Mouse (Mus musculus): ENCODE data around the gene Ndufb5. TPM values are rescaled to one million over a fixed set of nuclear protein-coding genes. Genes with fewer than 3 reads are reported as not detected.
"Not testable (repeated sequence)": the region's sequence is repeated elsewhere in the genome, so short reads cannot be mapped to it uniquely, and the experiment has no call there.

The Ndufb5 gene
- polyA plus RNA-seq, 1 experiment = 333 TPM

DNA sequence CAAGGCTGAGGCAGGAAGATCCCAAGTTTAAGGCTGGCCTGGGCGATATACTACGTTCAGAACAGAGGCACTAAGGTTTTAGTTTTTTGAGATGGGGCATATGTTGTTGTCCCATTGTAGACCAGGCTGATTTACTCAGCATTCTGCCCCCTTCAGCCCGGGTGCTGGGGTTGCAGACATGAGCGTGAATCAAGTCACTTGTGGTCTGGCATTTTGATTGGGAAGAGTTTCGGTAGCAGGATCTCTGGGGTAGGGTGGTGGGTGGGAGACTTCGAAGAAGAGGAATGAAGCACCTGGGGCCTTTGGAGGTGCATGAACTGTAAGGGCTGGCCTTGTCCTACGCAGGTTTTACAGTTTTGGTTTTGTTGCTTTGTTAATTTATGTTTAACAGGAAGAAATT, 12.6 kb upstream of the Ndufb5 start:
- Histone ChIP-seq H3K4me1 (ENCODE audit: control insufficient read depth, insufficient read depth, low read length) (no peaks in the 10 kb centered on the region), H3K4me3 (ENCODE audit: insufficient read depth, low read length) (no peak overlapping the region), H3K27ac (ENCODE audit: insufficient read depth, low read length) (no peak overlapping the region)
- TF ChIP-seq POLR2A (IDR thresholded peaks at IDR 0.05; ENCODE audit: extremely low read depth, insufficient read depth, low read length) = no peak
- no peak for TF ChIP-seq CTCF (IDR thresholded peaks at IDR 0.05; ENCODE audit: extremely low read depth, insufficient read depth, low read length)

DNA sequence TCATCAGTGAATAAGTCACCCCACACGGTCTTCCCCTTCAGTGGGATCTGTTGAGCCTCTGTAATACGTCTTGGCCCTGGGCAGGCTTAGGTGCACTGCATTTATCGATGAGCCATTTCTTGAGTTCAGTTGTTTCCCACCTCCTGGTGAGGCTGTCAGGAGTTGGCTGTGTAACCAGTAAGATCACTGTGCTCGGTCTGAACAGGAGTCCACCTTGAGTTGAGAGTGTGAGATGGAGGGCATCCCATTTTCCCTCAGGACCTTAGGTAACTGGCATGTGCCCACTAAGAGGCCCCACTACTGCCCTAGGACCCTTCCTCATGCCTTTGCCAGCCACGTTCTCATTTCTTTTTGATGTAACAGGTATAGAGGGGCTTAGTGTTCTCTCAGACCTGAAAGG, 10.8 kb upstream of the Ndufb5 start:
- Histone ChIP-seq H3K4me1 (ENCODE audit: control insufficient read depth, insufficient read depth, low read length) (no peaks in the 10 kb centered on the region), H3K27ac (ENCODE audit: insufficient read depth, low read length) (no peak overlapping the region)
- TF ChIP-seq CTCF (IDR thresholded peaks at IDR 0.05; ENCODE audit: extremely low read depth, insufficient read depth, low read length) (no peak), POLR2A (IDR thresholded peaks at IDR 0.05; ENCODE audit: extremely low read depth, insufficient read depth, low read length) (no peak)

DNA sequence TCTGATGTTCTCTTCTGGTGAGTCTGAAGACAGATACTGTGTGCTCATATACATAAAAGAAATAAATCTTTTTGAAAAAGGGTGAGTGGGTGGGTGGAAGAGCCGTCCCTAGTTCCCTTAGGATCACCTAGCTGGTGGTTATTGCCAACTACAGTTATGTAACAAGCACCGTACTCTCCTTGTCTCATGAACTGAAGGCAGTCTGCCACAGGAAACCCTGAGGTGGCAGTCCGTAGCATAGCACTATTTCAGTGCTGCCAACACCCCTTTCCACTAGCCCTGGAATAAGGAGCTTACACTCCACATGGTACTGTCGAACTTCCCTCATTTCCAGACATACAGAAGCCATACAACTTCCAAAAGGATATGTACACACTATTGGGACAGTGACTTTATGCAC, 8.9 kb upstream of the Ndufb5 start:
- TF ChIP-seq CTCF (IDR thresholded peaks at IDR 0.05; ENCODE audit: extremely low read depth, insufficient read depth, low read length) (no peak), POLR2A (IDR thresholded peaks at IDR 0.05; ENCODE audit: extremely low read depth, insufficient read depth, low read length) (no peak)
- Histone ChIP-seq H3K4me1 (ENCODE audit: control insufficient read depth, insufficient read depth, low read length) (no peaks in the 10 kb centered on the region), H3K4me3 (ENCODE audit: insufficient read depth, low read length) (no peak overlapping the region), H3K27ac (ENCODE audit: insufficient read depth, low read length) (no peak overlapping the region)

More for the DNA sequence above, 10.8 kb upstream of the Ndufb5 start:
- H3K4me3 ChIP-seq (ENCODE audit: insufficient read depth, low read length) = no peak overlapping the region

DNA sequence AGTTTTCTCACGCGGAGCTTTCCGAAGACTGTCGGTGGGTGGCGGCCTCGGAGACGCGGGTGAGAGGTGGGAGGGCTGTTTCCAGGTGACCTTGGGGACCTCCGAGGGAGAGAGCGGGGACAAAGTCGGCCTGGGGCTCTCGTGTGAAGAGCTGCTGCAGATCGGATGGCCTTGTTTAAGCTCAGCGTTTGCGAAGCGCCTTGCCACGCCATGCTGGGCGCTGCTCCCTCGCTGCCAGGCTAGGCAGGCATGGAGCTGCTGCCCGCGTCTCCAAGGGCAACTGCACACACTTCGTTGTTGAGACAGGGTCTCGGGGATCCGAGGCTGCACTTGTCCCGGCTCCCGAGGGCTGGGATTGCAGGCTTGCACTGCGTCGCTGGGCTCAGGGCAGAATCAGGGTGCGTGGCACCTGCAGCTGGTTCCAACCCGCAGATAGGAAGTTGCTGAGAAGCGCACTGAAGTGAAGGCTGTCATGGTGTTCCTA, 424 bp downstream of the Ndufb5 start, which contains the start of gene Mrpl47:
Gene Mrpl47 (minus strand): TSS at position 434 of the 484 bp plus-strand sequence.
- no peak for TF ChIP-seq CTCF (IDR thresholded peaks at IDR 0.05; ENCODE audit: extremely low read depth, insufficient read depth, low read length)
- TF ChIP-seq POLR2A (IDR thresholded peaks at IDR 0.05; ENCODE audit: extremely low read depth, insufficient read depth, low read length) = no peak

DNA sequence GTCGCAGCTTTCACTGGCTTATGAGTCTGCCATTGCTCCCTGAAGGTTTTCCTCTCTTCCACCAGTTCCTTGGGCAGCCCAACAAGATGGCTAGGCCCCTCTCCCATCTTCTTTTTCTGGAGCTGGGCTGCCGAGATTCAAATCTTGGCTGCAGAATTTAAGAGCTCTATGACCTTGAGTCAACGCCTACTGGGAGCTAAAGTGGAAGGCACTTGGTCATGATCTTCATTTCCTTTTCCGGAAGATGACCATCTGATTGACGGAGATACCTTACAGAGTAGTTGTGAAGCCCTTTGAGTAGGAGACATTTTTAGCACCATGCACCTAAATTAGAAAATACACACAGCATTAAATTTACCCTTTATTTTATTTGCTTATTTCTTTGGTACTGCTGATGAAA, 1.8 kb downstream of the Ndufb5 start:
- Histone ChIP-seq H3K4me1 (ENCODE audit: control insufficient read depth, insufficient read depth, low read length) (peaks cover 1% of the 10 kb centered on the region; the same call in 1 of the 2 replicates), H3K4me3 (ENCODE audit: insufficient read depth, low read length) (no peak overlapping the region; the same call in 1 of the 2 replicates), H3K27ac (ENCODE audit: insufficient read depth, low read length) (no peak overlapping the region)
- no peak for TF ChIP-seq POLR2A (IDR thresholded peaks at IDR 0.05; ENCODE audit: extremely low read depth, insufficient read depth, low read length)
- TF ChIP-seq CTCF (IDR thresholded peaks at IDR 0.05; ENCODE audit: extremely low read depth, insufficient read depth, low read length) = no peak

More for the DNA sequence above, 424 bp downstream of the Ndufb5 start, which contains the start of gene Mrpl47:
- H3K4me3 ChIP-seq (ENCODE audit: insufficient read depth, low read length) = peak within 1 kb of the TSS; percentile 86
- H3K27ac ChIP-seq (ENCODE audit: insufficient read depth, low read length) = peak within 1 kb of the TSS; percentile 73
- peaks cover 1% of the 10 kb centered on the region; the same call in 1 of the 2 replicates for H3K4me1 ChIP-seq (ENCODE audit: control insufficient read depth, insufficient read depth, low read length)

DNA sequence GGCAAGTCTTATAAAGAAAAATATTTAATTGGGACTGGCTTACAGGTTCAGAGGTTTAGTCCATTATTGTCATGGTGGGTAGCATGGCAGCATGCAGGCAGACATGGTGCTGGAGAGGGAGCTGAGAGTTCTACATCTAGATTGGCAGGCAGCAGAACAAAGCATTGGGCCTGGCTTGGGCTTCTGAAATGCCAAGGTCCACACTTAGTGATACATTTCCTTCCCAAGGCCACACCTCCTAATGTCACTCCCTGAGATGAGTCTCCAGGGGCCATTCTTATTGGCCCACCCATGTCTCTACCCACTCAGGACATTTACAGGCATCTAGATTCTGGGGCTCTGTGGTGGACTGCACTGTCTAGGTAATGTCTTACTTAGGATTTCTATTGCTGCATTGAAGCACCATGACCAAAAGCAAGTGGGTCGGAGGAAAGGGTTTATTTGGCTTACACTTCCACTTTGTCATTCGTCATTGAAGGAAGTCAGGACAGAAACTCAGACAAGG, 5.5 kb downstream of the Ndufb5 start:
- Histone ChIP-seq H3K27ac (ENCODE audit: insufficient read depth, low read length) (no peak overlapping the region), H3K4me3 (ENCODE audit: insufficient read depth, low read length) (no peak overlapping the region), H3K4me1 (ENCODE audit: control insufficient read depth, insufficient read depth, low read length) (peaks cover 4% of the 10 kb centered on the region)
- no peak for TF ChIP-seq CTCF (IDR thresholded peaks at IDR 0.05; ENCODE audit: extremely low read depth, insufficient read depth, low read length)
- TF ChIP-seq POLR2A (IDR thresholded peaks at IDR 0.05; ENCODE audit: extremely low read depth, insufficient read depth, low read length) = no peak

DNA sequence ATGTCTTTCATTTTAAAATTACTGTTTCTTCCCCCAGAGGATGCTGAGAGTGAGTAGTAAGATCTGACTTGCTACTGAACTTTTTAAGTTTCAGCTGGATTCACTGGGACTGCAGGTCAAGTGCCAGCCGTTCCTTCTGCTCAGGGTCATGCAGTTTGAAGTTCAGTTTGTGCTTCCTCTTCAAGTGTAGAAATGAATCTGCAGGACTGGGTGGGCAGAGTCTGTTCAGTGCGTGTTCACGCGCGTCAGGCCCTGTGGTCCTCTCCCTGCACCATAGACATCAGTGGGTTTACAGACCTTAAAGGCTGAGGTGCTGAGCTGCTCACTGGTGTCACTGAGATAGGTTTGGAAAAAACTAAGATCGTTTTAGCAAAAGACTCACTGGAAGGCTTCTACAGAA, 8.2 kb downstream of the Ndufb5 start:
- Histone ChIP-seq H3K4me3 (ENCODE audit: insufficient read depth, low read length) (no peak overlapping the region), H3K4me1 (ENCODE audit: control insufficient read depth, insufficient read depth, low read length) (peaks cover 4% of the 10 kb centered on the region), H3K27ac (ENCODE audit: insufficient read depth, low read length) (no peak overlapping the region)
- no peak for TF ChIP-seq POLR2A (IDR thresholded peaks at IDR 0.05; ENCODE audit: extremely low read depth, insufficient read depth, low read length)
- no peak for TF ChIP-seq CTCF (IDR thresholded peaks at IDR 0.05; ENCODE audit: extremely low read depth, insufficient read depth, low read length)

DNA sequence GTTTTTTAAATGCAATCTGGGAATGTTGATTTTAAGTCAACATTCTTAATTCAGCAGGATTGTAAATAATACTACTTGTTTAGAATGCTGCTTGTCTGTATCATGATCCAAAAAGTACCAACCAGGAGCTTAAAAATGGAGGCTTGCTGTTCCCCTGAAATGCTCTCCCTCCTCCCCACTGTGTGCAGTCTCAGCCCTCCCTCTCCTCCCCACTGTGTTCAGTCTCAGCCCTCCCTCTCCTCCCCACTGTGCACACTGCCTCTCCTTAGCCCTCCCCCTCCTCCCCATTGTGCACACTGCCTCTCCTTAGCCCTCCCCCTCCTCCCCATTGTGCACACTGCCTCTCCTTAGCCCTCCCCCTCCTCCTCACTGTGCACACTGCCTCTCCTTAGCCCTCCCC, 8.6 kb downstream of the Ndufb5 start:
- not testable (repeated sequence) for H3K4me3 ChIP-seq (ENCODE audit: insufficient read depth, low read length); H3K4me1 ChIP-seq (ENCODE audit: control insufficient read depth, insufficient read depth, low read length); H3K27ac ChIP-seq (ENCODE audit: insufficient read depth, low read length)

DNA sequence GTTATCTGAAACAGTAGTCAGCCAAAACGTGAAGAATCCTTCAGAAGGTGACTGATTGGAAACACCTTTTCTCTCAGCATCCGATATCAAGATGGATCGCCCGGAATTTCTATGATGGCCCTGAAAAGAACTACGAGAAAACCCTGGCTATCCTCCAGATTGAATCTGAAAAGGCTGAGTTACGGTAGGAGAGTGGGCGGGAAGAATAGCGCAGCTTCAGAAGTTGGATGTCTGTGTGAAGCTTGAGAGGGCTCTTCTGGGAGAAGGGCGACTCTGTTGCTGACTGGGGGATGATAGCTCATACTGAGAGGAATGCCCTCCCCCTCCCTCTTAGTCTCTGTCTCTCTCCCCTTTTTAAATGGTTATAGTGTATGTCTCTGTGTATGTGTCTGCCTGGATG, 11.6 kb downstream of the Ndufb5 start:
- H3K4me3 ChIP-seq (ENCODE audit: insufficient read depth, low read length) = no peak overlapping the region
- TF ChIP-seq POLR2A (IDR thresholded peaks at IDR 0.05; ENCODE audit: extremely low read depth, insufficient read depth, low read length) (no peak), CTCF (IDR thresholded peaks at IDR 0.05; ENCODE audit: extremely low read depth, insufficient read depth, low read length) (no peak)
- H3K4me1 ChIP-seq (ENCODE audit: control insufficient read depth, insufficient read depth, low read length) = peaks cover 4% of the 10 kb centered on the region
- H3K27ac ChIP-seq (ENCODE audit: insufficient read depth, low read length) = no peak overlapping the region

DNA sequence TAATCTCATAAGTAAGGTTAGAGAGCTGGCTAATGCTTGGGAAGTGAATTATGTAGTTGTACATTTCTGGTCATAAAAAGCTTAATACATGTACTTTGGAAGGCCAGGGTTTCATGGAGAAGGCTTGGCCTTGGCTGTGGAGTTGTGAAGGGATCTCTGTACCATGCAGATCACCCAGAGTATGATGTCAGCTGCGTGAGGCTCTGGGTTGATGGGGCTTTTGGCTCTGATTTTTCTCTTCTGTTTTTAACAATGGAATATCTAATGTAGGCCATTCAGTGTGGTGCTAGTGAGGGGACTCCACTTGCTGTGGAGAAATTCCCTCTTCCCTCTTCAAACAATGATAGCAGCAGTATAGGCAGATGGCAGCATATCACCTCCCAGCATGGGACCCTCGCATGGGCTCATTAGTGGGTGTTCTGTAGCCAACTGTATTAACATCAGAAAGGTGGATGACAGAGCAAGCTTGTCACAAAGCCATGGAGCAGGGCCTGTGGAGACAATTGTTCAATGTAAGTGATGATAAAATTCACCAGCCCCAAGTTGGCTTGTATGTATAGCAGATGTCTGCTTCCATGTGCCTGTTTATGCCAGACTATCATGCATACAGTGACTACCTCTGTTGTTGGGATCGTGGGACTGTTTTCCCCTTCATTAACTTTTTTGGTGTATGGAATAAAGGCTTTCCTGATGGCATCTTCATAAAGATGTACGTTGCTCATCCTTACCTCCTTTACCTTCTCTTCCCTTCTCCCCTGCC, 13.2 kb downstream of the Ndufb5 start:
- H3K4me1 ChIP-seq (ENCODE audit: control insufficient read depth, insufficient read depth, low read length) = peaks cover 3% of the 10 kb centered on the region
- H3K27ac ChIP-seq (ENCODE audit: insufficient read depth, low read length) = no peak overlapping the region
- no peak for TF ChIP-seq POLR2A (IDR thresholded peaks at IDR 0.05; ENCODE audit: extremely low read depth, insufficient read depth, low read length)
- TF ChIP-seq CTCF (IDR thresholded peaks at IDR 0.05; ENCODE audit: extremely low read depth, insufficient read depth, low read length) = no peak
- no peak overlapping the region for H3K4me3 ChIP-seq (ENCODE audit: insufficient read depth, low read length)
